Mouse (Mus musculus): ENCODE results near the gene Fez2. TPM values are rescaled to one million over a fixed set of nuclear protein-coding genes. Genes with fewer than 3 reads are reported as not detected.

Fez2 gene
- polyA plus RNA-seq, 1 experiment from 2014 or later, result 65.2 TPM

DNA sequence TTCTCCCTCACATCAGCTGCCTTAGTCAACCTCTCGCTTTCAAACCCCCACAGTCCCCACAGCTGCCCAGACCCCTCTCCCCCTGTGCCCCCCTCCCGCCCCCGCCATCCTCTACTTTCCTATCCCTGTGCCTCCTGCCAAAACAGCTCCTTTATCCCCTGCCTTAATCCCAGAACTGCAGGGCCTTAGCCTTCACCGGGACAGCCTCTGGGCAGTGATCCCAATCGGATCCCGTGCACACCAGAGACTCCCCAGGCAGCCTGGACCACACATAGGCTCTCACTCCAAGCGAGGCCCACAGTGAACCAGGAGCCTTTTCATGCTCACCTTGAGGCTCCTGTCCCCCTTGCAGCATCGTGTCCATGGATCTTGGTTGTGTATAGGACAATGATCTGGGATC, 49.5 kb downstream of the Fez2 start:
- Histone ChIP-seq H3K4me3 (ENCODE audit: inconsistent target) (no peak overlapping the region), H3K79me2 (ENCODE audit: inconsistent target) (no peaks in the 10 kb centered on the region), H3K27ac (no peak overlapping the region), H3K36me3 (ENCODE audit: inconsistent target) (no peaks in the 10 kb centered on the region)
- WGBS (ENCODE audit: missing documents), result 97% methylated on average over 5 of the region's 8 CpGs

DNA sequence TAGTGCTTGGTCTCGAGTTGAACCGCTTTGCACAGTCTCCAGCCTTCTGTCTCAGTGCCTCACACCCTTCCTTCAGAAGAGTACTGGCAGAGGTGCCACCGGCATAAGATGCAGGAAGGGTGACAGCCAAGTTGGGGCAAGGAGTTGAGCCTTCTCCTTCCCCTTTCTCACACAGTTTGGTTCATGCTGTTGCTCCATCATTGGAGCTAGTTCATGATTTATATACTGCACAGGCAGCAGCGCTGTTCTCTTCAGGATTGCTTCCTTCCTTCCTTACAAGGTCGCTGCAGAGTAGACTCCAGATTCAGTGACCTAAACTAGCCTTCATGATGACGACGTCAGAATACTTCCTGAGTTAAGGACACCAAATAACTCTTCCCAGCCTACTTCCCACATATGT, 51.9 kb downstream of the Fez2 start:
- no peaks in the 10 kb centered on the region for H3K79me2 ChIP-seq (ENCODE audit: inconsistent target)
- H3K36me3 ChIP-seq (ENCODE audit: inconsistent target), result no peaks in the 10 kb centered on the region
- no peak overlapping the region for H3K27ac ChIP-seq
- no peak overlapping the region for H3K4me3 ChIP-seq (ENCODE audit: inconsistent target)
- 17% methylated on average over 7 of the region's 7 CpGs for WGBS (ENCODE audit: missing documents)

DNA sequence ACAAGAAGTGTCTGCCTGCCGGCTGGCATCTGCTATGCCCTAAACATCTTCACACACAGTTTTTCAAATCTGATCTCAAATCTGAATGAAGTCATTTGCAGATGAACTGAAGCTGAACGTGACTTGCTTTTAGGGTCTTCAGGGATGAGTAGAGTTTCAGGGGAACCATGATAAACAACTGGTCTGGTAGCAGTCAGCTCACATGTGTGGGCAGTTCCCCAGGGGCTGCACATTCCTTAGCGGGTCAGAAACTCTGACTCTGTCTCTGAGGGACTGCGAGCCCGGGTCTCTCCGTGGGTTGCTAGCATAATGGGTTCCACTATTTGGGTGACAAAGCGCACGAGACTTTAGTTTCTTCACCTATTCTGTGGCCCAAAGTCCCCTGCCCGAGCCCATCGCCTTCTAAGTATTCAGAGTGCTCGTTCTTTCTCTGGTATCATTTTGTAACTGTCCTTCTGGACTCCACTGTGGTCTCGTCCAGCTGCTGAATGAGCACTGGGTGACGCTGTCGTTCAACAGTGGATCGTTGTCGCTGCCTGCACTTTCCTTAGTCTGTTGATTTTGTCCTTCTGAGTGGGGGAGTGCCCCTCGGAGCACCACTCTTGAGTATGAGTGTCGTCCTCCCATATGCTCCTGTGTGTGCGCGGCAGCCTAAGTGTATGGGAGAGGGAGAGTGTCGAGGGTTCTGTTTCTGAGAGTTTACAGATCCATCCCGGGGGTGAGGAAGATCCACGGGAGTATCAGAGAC, 53.2 kb downstream of the Fez2 start:
- 96% methylated on average over 23 of the region's 23 CpGs for WGBS (ENCODE audit: missing documents)
- no peak overlapping the region for H3K4me3 ChIP-seq (ENCODE audit: inconsistent target)
- no peaks in the 10 kb centered on the region for H3K79me2 ChIP-seq (ENCODE audit: inconsistent target)
- no peaks in the 10 kb centered on the region for H3K36me3 ChIP-seq (ENCODE audit: inconsistent target)
- no peak overlapping the region for H3K27ac ChIP-seq

DNA sequence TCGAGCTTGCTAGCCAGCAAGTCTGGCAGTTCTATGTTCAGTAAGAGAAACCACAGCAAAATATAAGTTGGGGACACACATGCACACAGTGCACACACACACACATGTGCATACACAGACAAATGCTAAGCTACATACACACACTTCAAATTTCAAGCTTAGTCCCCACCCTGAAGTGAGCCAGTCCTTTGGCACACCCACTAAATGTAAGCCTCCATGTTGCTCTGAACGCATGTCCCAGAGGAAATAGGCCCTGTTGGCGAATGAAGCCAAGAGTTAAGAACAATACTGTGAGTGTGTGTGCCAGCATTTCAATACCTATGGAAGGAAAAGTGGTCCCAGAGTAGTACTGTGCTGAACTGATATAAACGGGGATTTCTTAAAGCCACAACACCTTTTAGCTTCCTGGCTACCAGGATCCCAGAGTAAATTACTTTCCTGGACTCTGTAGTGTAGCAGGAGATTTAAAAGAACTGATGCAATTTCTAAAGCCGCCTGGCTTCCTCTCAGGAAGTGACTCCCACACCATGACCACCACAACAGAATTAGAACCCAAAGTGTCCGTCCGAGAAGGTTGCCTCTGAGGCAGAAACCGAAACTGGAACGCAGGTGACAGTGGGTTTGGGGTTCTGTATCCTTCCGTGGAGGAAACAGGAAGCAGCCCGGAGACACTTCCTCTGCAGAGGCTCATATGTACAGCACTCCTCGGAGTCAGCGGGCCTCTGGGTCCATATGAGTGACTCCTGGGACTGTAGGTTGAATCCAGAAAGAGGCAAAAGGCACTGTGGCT, 55.8 kb downstream of the Fez2 start:
- WGBS (ENCODE audit: missing documents), result 3% methylated on average over 13 of the region's 13 CpGs
- no peaks in the 10 kb centered on the region for H3K36me3 ChIP-seq (ENCODE audit: inconsistent target)

DNA sequence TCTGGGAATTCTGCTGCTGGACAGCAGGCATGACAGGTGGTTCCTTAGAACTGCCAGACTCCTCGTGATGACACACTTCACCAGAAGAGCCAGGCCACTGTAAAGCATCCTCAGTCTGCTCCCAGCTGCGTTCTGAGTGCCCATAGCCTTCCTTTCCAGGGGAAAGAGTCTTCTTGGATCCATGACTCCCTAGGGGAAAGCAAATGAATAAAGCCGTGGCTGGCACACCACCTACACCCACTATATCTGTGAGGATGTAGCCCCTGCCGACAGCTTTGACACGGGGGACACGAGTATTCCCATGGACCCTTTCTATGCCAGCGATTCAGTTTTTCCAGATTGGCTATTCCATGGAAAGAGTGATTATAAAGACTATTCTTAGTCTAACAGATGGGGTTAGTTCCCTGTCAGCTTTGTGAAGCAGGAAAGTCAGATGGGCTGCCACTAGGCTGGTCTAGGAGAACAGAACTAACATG, 59.7 kb downstream of the Fez2 start:
- H3K36me3 ChIP-seq (ENCODE audit: inconsistent target), result no peaks in the 10 kb centered on the region
- no peak overlapping the region for H3K4me3 ChIP-seq (ENCODE audit: inconsistent target)
- WGBS (ENCODE audit: missing documents), result 97% methylated on average over 7 of the region's 7 CpGs
- no peak overlapping the region for H3K27ac ChIP-seq
- no peaks in the 10 kb centered on the region for H3K79me2 ChIP-seq (ENCODE audit: inconsistent target)

More for the DNA sequence above, 55.8 kb downstream of the Fez2 start:
- H3K27ac ChIP-seq, result peak overlapping the region; percentile 35
- no peak overlapping the region; the same call in 1 of the 2 replicates for H3K4me3 ChIP-seq (ENCODE audit: inconsistent target)
- no peaks in the 10 kb centered on the region for H3K79me2 ChIP-seq (ENCODE audit: inconsistent target)

DNA sequence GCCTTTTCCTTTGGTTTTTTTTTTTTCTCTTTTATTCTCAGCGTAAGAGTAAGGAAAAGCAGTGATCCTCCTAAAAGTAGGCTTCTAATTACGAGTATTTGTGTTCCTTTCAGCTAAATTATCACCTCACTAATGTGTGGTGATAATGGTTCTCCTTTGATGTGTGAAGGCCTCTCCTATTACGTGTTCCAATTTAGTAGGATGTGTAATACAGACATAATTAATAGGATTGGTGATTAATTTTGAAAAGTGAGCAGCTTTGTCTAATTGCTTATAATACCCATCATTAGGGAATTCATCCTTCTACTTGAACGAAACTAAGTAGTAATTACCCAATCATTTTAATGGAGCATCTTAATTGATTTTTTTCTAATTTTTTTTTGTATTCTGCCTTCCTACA, 60.2 kb downstream of the Fez2 start:
- 92% methylated on average over 4 of the region's 4 CpGs for WGBS (ENCODE audit: missing documents)

DNA sequence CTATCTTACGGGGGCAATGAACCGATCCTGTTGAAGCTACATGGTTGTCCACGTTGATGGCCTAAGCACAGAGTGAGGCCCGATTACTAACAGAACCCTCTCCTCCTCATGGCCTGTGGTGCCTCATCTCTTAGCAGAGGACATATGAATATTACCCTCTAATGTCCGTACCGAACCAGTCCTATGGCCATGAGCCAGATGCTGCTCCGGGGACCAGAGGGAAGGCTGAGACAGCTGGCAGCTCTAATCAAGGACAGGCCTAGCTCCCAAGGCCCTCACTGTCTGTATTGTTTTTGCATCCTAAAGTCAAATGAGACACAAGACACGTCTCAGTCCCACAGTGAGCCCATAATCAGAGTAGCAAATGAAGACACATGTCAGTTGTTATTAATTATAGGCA, 62.3 kb downstream of the Fez2 start:
- H3K4me3 ChIP-seq (ENCODE audit: inconsistent target), result no peak overlapping the region
- H3K27ac ChIP-seq, result no peak overlapping the region
- 95% methylated on average over 8 of the region's 8 CpGs for WGBS (ENCODE audit: missing documents)
- H3K79me2 ChIP-seq (ENCODE audit: inconsistent target), result no peaks in the 10 kb centered on the region
- H3K36me3 ChIP-seq (ENCODE audit: inconsistent target), result no peaks in the 10 kb centered on the region

More for the DNA sequence above, 60.2 kb downstream of the Fez2 start:
- H3K27ac ChIP-seq, result no peak overlapping the region
- H3K79me2 ChIP-seq (ENCODE audit: inconsistent target), result no peaks in the 10 kb centered on the region
- H3K36me3 ChIP-seq (ENCODE audit: inconsistent target), result no peaks in the 10 kb centered on the region
- H3K4me3 ChIP-seq (ENCODE audit: inconsistent target), result no peak overlapping the region

DNA sequence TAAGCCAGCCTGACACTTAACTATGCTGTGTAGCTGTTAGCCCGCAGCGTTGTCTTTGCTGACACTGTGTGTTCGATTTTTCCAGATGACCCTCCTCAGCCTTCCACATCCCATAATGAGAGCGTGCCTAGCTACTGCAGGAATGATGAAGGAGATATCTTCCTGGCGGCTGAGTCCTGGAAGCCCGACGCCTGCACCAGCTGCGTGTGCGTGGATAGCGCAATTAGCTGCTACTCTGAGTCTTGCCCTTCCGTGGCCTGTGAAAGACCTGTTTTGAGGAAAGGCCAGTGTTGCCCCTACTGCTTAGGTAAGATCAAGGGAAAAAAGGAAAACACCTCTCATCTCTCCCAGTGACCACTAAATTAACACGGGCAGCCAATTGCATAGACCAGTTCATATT, 63.1 kb downstream of the Fez2 start:
- 92% methylated on average over 12 of the region's 12 CpGs for WGBS (ENCODE audit: missing documents)
- H3K4me3 ChIP-seq (ENCODE audit: inconsistent target), result no peak overlapping the region
- H3K36me3 ChIP-seq (ENCODE audit: inconsistent target), result no peaks in the 10 kb centered on the region
- no peaks in the 10 kb centered on the region for H3K79me2 ChIP-seq (ENCODE audit: inconsistent target)
- no peak overlapping the region for H3K27ac ChIP-seq

DNA sequence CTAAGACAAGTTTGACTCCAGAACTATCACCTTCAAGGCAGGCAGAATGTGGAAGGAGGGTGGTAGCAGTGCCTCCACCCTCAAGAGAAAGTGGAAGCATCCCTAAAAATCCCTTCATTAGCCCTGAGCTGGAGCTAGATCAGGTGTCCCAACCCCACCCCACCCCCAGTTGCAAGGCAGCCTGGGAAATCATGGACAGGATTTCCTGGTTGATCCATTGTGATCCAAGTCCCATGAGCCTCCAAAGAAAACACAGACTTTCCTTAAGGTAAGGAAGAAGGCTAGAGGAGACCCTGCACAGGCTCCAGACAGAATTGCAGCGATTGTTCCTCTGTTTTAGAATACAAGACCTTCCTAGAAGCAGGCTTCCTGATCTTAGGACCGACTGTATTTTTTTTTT, 63.5 kb downstream of the Fez2 start:
- Histone ChIP-seq H3K27ac (no peak overlapping the region), H3K4me3 (ENCODE audit: inconsistent target) (no peak overlapping the region), H3K79me2 (ENCODE audit: inconsistent target) (no peaks in the 10 kb centered on the region), H3K36me3 (ENCODE audit: inconsistent target) (no peaks in the 10 kb centered on the region)
- WGBS (ENCODE audit: missing documents), result 80% methylated on average over 2 of the region's 2 CpGs

DNA sequence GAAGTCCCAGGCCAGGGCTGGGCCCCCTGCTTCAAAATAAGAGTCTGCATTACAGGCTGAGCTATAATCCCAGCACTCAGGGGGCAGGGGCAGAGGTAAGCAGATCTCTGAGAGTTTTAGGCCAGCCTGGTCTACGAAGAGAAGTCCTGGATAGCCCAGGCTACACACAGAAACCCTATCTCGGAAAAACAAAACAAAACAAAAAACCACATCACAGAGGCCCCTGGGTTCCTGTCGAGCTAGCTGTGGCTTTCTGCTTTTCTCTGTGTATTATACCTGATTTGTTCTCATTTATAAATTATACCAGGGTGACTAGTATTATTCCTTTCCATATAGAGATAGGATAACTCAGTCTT, 65.5 kb downstream of the Fez2 start:
- 72% methylated on average over 3 of the region's 3 CpGs for WGBS (ENCODE audit: missing documents)
- Histone ChIP-seq H3K27ac (no peak overlapping the region), H3K79me2 (ENCODE audit: inconsistent target) (no peaks in the 10 kb centered on the region), H3K36me3 (ENCODE audit: inconsistent target) (no peaks in the 10 kb centered on the region), H3K4me3 (ENCODE audit: inconsistent target) (no peak overlapping the region)

DNA sequence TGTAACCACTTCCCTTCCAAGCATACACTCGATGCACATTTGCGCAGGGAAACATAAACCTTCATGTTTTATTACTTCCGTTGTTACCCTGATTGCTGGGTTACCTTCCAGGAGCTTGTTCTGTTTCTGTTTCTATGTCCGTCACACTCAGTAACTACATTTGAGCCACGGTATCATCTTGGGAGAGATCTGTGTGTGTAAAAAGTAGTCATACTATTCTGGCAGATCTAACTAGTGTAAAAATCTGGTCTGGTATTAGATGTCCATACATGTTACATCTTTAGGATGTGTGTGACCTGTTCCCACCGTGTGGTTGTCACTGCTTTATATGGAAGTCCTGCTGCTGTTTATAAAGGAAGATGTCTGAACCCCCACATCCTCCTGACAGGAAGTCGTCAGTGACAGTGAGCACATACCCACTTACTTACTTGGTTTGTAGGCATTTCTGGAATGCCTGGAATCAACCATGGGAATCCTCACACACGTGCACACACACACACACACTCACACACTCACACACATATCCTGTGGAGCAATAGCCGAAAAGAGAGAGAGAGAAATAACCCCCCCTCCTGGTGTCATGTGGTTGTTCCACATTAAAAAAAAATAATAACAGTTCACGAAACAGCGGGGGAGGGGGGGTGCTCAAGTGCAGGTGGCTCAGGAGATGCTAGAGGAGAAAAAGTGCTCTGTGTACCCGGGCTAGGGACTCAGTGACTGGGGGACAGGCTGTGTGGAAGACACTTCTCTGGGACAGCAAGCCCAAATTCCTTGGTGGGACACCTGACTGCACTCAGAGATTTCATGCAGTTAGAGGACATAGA, 66.1 kb downstream of the Fez2 start:
- Histone ChIP-seq H3K36me3 (ENCODE audit: inconsistent target) (no peaks in the 10 kb centered on the region), H3K4me3 (ENCODE audit: inconsistent target) (no peak overlapping the region), H3K27ac (no peak overlapping the region), H3K79me2 (ENCODE audit: inconsistent target) (no peaks in the 10 kb centered on the region)
- 49% methylated on average over 12 of the region's 12 CpGs for WGBS (ENCODE audit: missing documents)

DNA sequence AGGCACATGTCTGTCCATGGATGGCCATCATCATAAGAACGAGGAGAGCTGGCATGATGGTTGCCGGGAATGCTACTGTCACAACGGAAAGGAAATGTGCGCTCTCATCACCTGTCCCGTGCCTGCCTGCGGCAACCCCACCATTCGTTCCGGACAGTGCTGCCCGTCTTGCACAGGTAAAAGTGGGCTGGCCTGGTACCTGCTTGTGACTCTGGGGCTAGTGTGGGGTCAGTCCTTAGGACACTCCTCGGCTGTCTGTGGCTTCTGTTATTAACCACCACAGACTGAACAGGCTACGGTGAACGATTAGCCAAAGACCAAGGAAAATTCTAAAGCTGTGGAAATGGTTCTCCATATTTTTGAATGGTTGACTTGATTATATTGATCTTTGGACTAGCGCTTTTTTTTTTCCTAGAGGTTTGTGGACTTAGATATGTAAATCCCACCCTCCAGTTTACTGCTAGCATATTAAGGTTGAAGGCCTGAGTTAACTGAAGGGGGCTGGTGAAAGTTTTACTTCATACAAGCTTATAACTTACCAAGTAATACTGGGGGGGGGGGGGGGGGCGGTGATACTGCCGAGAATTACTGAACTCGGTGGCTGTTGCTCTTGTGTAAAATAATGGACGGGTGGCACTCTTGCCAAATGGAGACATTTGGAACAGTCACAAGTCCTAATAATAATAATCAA, 70.7 kb downstream of the Fez2 start:
- WGBS (ENCODE audit: missing documents), result 95% methylated on average over 15 of the region's 17 CpGs
- Histone ChIP-seq H3K36me3 (ENCODE audit: inconsistent target) (no peaks in the 10 kb centered on the region), H3K79me2 (ENCODE audit: inconsistent target) (no peaks in the 10 kb centered on the region), H3K4me3 (ENCODE audit: inconsistent target) (no peak overlapping the region), H3K27ac (no peak overlapping the region)

DNA sequence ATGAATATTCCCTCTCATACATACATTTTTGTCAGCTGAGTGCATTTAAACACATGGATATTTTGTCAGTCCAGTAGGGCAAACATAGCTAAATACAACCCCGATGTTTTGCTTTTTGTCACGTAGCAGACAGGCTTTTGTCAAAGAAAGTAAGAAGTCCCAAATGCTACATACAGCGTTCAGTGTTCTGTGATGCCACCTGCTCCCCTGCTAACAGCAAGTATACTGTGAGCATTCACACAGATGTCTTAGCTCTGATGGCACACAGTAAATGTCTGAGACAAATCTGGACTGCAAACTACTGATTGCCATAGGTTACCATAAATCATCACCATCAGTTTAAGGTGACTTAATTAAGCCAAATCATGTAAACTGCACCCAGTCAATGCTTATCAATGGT, 74.3 kb downstream of the Fez2 start:
- WGBS (ENCODE audit: missing documents), result 93% methylated on average over 3 of the region's 3 CpGs
- Histone ChIP-seq H3K27ac (no peak overlapping the region), H3K4me3 (ENCODE audit: inconsistent target) (no peak overlapping the region), H3K36me3 (ENCODE audit: inconsistent target) (no peaks in the 10 kb centered on the region), H3K79me2 (ENCODE audit: inconsistent target) (no peaks in the 10 kb centered on the region)

DNA sequence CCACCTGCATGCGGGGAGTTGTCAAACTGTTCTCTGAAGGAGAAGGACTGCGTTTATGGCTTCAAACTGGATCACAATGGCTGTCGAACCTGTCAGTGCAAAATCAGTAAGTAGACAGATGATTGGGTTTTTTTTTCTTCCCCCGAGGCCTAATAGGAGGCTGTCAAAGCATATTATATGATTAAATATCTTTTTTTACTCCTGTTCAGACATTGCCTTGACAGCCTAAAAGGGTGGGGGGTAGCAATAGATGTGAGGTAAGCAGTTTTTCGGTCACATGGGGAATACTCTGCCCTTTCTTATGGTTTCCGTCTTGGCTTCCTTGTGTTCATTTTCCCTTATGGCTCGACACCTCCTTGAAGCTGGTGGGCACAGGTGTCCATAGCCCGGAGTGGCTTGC, 82.7 kb downstream of the Fez2 start:
- Histone ChIP-seq H3K27ac (no peak overlapping the region), H3K4me3 (ENCODE audit: inconsistent target) (no peak overlapping the region), H3K36me3 (ENCODE audit: inconsistent target) (no peaks in the 10 kb centered on the region), H3K79me2 (ENCODE audit: inconsistent target) (no peaks in the 10 kb centered on the region)
- 91% methylated on average over 8 of the region's 8 CpGs for WGBS (ENCODE audit: missing documents)

Data from macrophage (primary cell).